Mouse (Mus musculus): ENCODE measurements around the gene Mettl16.

Gene Mettl16

GRCm38 (mm10) chr11:74770595-74771207, at the start of gene Mettl16:
Mettl16 (plus strand) TSS chr11:74770830.
- peak; percentile 96 for DNase-seq (ENCODE audit: low read depth, low spot score)

- DNase-seq (ENCODE audit: low read depth, low spot score) = no peak
Measured at GRCm38 (mm10) chr11:74721141-74721540, 49.5 kb upstream of the Mettl16 start.

- no peak for DNase-seq (ENCODE audit: low read depth, low spot score)
Measured at GRCm38 (mm10) chr11:74721971-74722370, 48.7 kb upstream of the Mettl16 start.

- peak; percentile 76 for DNase-seq (ENCODE audit: low read depth, low spot score)
Measured at GRCm38 (mm10) chr11:74723357-74724234, 47.0 kb upstream of the Mettl16 start.

- peak; percentile 92 for DNase-seq (ENCODE audit: low read depth, low spot score)
Measured at GRCm38 (mm10) chr11:74724235-74724791, 46.3 kb upstream of the Mettl16 start, which contains the start of gene Pafah1b1. Pafah1b1 (minus strand) TSS chr11:74724670.

- DNase-seq (ENCODE audit: low read depth, low spot score) = no peak
Measured at GRCm38 (mm10) chr11:74725181-74725580, 45.4 kb upstream of the Mettl16 start.

GRCm38 (mm10) chr11:74734917-74735316, 35.7 kb upstream of the Mettl16 start:
- DNase-seq (ENCODE audit: low read depth, low spot score) = no peak

DNA sequence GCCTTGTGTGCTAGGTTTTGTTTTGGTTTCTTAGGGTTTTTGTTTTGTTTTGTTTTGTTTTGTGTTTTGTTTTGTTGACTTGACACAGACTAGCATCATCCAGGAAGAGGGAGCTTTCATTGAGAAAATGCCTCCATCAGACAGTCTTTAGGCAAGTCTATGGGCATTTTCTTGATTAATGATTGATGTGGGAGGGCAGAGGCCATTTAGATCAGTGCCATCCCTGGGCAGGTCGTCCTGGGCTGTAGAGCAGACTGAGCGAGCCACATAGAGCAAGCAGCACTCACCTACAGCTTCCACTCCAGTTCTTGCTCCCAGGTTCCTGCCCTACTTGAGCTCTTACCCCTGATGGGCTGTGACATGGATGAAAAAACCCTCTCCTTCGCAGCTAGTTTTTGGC, 32.8 kb upstream of the Mettl16 start:
- no peak for DNase-seq (ENCODE audit: low read depth, low spot score)

- DNase-seq (ENCODE audit: low read depth, low spot score) = no peak
Measured at GRCm38 (mm10) chr11:74748022-74748421, 22.6 kb upstream of the Mettl16 start.

DNA sequence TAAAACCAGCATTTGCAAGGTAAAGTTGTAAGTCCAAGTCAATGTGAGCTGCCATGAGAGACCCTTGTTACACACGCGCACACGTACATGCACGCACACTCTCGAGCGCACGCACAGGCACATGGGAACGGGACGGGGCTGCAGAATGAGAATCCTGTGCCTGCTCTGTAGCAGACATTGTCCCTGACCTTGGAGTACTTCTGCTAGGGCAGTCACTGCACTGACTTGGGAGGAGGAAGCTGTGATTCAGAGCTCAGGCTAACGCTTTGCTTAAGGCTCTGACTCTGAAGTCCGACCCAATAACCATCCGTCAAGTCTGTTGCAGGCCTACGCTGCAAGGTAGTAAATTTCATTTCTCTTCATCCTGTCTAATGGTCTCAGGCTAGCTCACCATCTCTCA, 21.4 kb upstream of the Mettl16 start:
- no peak for DNase-seq (ENCODE audit: low read depth, low spot score)

GRCm38 (mm10) chr11:74750662-74751351, 19.8 kb upstream of the Mettl16 start:
- no peak for DNase-seq (ENCODE audit: low read depth, low spot score)

DNA sequence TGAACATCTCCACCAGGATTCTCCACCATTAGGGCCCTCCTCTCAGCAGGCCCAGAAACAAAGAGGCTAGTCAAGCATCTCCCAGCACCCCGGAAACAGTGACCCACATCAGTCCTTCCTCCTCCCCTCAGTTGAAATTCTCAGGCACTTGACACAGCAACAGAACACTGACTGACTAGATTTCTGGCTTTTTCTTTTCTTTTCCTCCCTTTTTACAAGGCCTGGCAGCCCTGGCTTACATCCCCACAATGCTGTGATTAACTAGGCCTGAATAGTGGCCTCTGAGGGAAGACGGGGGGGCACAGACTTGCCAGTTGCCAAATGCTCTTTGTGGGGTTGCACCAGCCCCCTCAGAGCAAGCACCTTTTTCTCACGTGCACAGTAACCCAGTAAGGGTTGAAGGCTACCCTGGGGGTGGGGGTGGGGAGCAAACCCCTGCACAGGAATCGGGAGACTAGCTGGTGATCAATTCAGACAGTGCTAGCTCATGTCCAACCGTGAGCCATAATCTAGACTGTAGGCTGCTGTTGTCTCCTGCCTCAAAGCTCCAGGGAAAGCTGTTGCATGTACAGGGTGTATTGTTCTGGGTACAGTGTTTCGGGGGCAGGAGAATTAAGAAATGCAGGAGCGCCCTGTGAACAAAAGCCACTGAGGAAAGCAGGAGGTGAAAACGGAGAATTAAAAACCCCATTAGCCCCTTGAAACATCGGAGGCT, 19.1 kb upstream of the Mettl16 start:
- DNase-seq (ENCODE audit: low read depth, low spot score) = no peak

- DNase-seq (ENCODE audit: low read depth, low spot score) = no peak
Measured at GRCm38 (mm10) chr11:74756631-74757030, 14.0 kb upstream of the Mettl16 start.

DNA sequence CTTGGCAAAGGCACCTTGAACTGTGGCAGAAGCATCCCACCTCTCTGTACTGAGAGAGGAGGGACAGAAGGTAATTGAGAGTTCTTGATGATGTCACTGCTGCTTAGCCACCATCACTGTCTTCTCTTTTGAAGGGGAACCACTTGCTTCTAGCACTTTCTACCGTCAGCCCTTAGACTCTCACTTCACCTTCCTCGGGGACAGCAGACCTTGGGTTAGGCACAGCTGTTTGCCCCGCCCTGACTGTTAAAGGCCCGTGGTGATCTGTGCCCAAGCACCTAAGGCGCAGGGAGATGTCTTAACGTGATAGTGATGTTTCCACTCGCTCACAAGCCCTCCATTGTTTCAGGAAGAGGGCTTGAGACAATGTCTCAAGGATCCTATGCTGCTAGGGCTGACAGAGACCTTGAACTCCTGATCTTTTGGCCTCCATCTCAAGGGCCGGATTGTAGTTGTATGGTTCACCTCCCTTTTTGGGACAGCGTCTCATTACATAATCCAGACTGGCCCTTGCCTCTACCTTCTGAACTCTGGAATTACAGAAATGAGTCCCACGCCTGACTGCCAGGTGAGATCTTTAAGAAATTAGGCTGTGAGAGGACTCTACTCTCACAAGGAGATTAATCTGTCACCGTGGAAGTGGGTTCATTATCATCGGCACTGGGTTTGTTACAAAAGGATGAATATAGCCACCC, 9.5 kb upstream of the Mettl16 start:
- DNase-seq (ENCODE audit: low read depth, low spot score) = no peak

- no peak for DNase-seq (ENCODE audit: low read depth, low spot score)
Measured at GRCm38 (mm10) chr11:74763960-74764625, 6.5 kb upstream of the Mettl16 start.

DNA sequence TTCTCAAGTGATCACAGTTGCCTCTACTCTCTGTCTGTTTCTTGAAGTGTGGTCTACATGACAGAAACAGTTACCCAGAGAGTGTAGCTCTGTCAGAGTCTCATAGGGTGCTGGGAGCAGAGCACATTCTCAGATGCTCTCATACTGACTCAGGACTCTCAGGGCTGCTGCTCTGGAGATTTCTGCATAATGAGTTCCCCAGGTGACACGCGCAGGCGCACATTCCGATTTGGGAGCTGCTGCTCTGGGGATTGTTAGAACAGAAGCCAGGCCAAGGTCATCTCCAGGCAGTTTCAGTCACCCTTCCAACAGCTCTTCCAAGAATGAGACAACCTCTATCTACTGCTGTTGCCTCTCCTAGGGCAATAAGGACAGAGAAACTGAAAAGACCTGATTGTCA, 3.2 kb upstream of the Mettl16 start:
- DNase-seq (ENCODE audit: low read depth, low spot score) = no peak

- DNase-seq (ENCODE audit: low read depth, low spot score) = no peak
Measured at GRCm38 (mm10) chr11:74768045-74768444, 2.6 kb upstream of the Mettl16 start.

DNA sequence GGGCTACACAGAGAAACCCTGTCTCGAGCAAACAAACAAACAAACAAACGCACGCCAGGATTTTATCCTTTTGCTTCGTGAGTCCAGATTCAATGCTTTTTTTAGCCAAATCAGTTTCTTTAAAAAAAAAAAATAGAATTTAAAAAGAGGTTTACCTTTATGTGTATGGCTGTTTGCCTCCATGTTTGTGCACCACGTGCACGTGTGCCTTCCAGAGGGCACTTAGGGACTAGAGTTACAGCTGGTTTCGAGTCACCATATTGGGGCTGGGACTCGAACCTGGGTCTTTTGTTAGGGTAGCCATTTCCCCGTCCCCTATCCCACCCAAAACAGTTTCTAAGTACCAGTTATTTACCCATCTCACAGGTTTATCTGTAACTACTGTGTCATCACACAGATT, 593 bp upstream of the Mettl16 start:
- no peak for DNase-seq (ENCODE audit: low read depth, low spot score)

DNA sequence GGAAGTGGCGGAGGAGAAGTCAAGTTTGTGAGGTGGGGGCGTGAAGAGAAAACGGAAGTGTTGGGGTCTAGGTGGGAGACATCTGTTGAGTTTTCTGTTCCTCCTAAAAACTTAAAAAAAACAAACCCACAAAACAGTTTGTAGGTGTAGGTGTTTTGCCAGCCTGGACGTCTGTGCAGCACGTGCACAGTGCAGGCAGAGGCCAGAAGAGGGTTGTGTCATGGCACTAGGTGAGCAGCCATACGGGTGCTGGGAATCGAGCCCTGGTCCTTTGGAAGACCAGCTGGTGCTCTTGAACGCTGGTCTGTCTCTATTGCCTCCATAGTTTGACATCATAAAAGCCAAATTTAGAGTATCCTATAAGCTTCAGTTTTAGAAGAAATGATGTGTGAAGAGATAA, 604 bp downstream of the Mettl16 start:
- DNase-seq (ENCODE audit: low read depth, low spot score) = no peak

DNA sequence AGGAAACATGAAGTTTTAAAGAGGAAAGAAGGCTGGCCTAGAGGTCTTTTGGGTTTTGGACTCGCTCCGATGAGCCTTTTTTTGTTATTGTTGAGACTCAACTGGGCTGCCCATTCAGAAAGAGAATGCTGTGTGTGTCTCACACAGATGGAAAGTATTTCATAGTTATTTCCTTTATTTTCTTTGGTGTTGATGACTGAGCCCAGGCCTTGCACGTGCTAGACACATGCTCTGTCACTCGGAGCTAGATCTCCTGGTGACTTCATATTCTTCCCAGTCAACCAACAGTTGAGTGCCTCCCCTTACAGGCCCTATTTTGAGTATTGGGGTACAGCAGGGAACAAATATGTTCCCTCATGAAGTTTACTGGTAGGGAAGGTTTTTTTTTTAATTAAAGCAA, 1.0 kb downstream of the Mettl16 start:
- DNase-seq (ENCODE audit: low read depth, low spot score) = no peak
